Mouse (Mus musculus) kidney, embryonic 16.5 days (tissue): ENCODE results near the gene Zkscan17. TPM values are rescaled to one million over a fixed set of nuclear protein-coding genes. Genes with fewer than 3 reads are reported as not detected.

ENCODE experiments used
- ATAC-seq: fragments of 200-750 bp; cut with Nextera tagmentation; 2 replicates; pipeline ENCODE4 v1.8.0; 2017; ENCODE audit warnings: moderate TSS enrichment; ENCODE audit not compliant: low FRiP score, low TSS enrichment
- H3K27ac ChIP-seq: fragments of 300-500 bp; sonication (generic); 2 replicates; pipeline ENCODE4 v1.5.1; 2014; ENCODE audit warnings: low read length
- H3K27me3 ChIP-seq: fragments of 300-500 bp; sonication (generic); 2 replicates; pipeline ENCODE4 v1.6.1; 2014; ENCODE audit warnings: low read length, control low read depth, mixed read lengths; ENCODE audit not compliant: insufficient read depth
- H3K36me3 ChIP-seq: fragments of 300-500 bp; sonication (generic); 2 replicates; pipeline ENCODE4 v1.6.1; 2014; ENCODE audit warnings: low read length, control low read depth, mixed read lengths; ENCODE audit not compliant: insufficient read depth
- H3K4me1 ChIP-seq: fragments of 300-500 bp; sonication (generic); 2 replicates; pipeline ENCODE4 v1.6.1; 2014; ENCODE audit warnings: low read length, control low read depth, mixed read lengths; ENCODE audit not compliant: insufficient read depth
- H3K4me2 ChIP-seq: fragments of 300-500 bp; sonication (generic); replicated peaks from 2 replicates; pipeline ENCODE4 v1.6.1; 2014; ENCODE audit warnings: low read depth, low read length
- H3K4me3 ChIP-seq: fragments of 300-500 bp; sonication (generic); 2 replicates; pipeline ENCODE4 v1.5.1; 2014; ENCODE audit warnings: mild to moderate bottlenecking, low read length
- H3K9ac ChIP-seq: fragments of 300-500 bp; sonication (generic); replicated peaks from 2 replicates; pipeline ENCODE4 v1.6.1; 2014; ENCODE audit warnings: low read length
- H3K9me3 ChIP-seq: fragments of 300-500 bp; sonication (generic); 2 replicates; pipeline ENCODE4 v1.6.1; 2016; ENCODE audit warnings: low read length, control low read depth
- WGBS: fragments of 180-500 bp; shearing (Covaris S2); extraction: QIAGEN DNeasy Blood & Tissue Kit; methylation state at CpG from one replicate; pipeline ENCODE4 v1.1.7; 2014; 5-methylcytosine and 5-hydroxymethylcytosine counted together
- polyA plus RNA-seq: library from polyadenylated mRNA; unstranded; fragments of >200 nt; fragmentation: Nextera tagmentation; extraction: Ambion mirVana; gene quantifications from 2 replicates; pipeline ENCODE4 v1.2.1, GENCODE M21; 2015

The Zkscan17 gene
- polyA plus RNA-seq, 1 experiment from 2014 or later = 29.1 TPM

- Histone ChIP-seq H3K27me3 (no peaks in the 10 kb centered on the region), H3K4me2 (no peak overlapping the region), H3K36me3 (no peaks in the 10 kb centered on the region), H3K27ac (no peak overlapping the region), H3K9me3 (no peaks in the 10 kb centered on the region), H3K4me1 (no peaks in the 10 kb centered on the region), H3K9ac (no peak overlapping the region), H3K4me3 (no peak overlapping the region)
- 66% methylated on average over 6 of the region's 6 CpGs for WGBS
- no peak for ATAC-seq
Observed at GRCm38 (mm10) chr11:59477240-59477639, 49.3 kb downstream of the Zkscan17 start.

- H3K27ac ChIP-seq = peak within 1 kb of the TSS; percentile 82
- no peaks in the 10 kb centered on the region for H3K27me3 ChIP-seq
- ATAC-seq = peak; percentile 88
- H3K4me2 ChIP-seq = peak within 1 kb of the TSS; percentile 91
- no peaks in the 10 kb centered on the region for H3K36me3 ChIP-seq
- no peaks in the 10 kb centered on the region for H3K9me3 ChIP-seq
- H3K4me1 ChIP-seq = 0 out of 2 replicates have a peak, but pooled peaks cover 8% of the 10 kb centered on the region
- peak within 1 kb of the TSS; percentile 94 for H3K9ac ChIP-seq
- H3K4me3 ChIP-seq = peak within 1 kb of the TSS; percentile 92
- WGBS = 0% methylated on average over 19 of the region's 19 CpGs
Observed at GRCm38 (mm10) chr11:59472326-59472677, 54.2 kb downstream of the Zkscan17 start, which contains the start of gene Zfp867. TSS of gene Zfp867 (minus strand) at chr11:59472474.

GRCm38 (mm10) chr11:59471413-59472325, 54.9 kb downstream of the Zkscan17 start:
- no peaks in the 10 kb centered on the region for H3K9me3 ChIP-seq
- peak overlapping the region; percentile 82 for H3K27ac ChIP-seq
- peak overlapping the region; percentile 94 for H3K9ac ChIP-seq
- 3% methylated on average over 37 of the region's 37 CpGs for WGBS
- no peaks in the 10 kb centered on the region for H3K27me3 ChIP-seq
- H3K4me2 ChIP-seq = peak overlapping the region; percentile 91
- H3K4me3 ChIP-seq = peak overlapping the region; percentile 92
- peak; percentile 78 for ATAC-seq
- H3K4me1 ChIP-seq = 0 out of 2 replicates have a peak, but pooled peaks cover 8% of the 10 kb centered on the region
- H3K36me3 ChIP-seq = no peaks in the 10 kb centered on the region

GRCm38 (mm10) chr11:59460459-59460858, 66.1 kb downstream of the Zkscan17 start:
- no peak overlapping the region for H3K27ac ChIP-seq
- H3K9me3 ChIP-seq = peaks cover 20% of the 10 kb centered on the region
- 96% methylated on average over 2 of the region's 2 CpGs for WGBS
- H3K36me3 ChIP-seq = peaks cover 48% of the 10 kb centered on the region
- no peak for ATAC-seq
- no peak overlapping the region for H3K9ac ChIP-seq
- no peaks in the 10 kb centered on the region; the same call in 1 of the 2 replicates for H3K4me1 ChIP-seq
- H3K4me2 ChIP-seq = no peak overlapping the region
- no peak overlapping the region for H3K4me3 ChIP-seq
- H3K27me3 ChIP-seq = no peaks in the 10 kb centered on the region

GRCm38 (mm10) chr11:59458973-59459372, 67.6 kb downstream of the Zkscan17 start:
- Histone ChIP-seq H3K9me3 (peaks cover 15% of the 10 kb centered on the region), H3K9ac (no peak overlapping the region), H3K4me2 (no peak overlapping the region), H3K27ac (peak overlapping the region; percentile 3; the same call in 1 of the 2 replicates), H3K4me3 (no peak overlapping the region), H3K4me1 (no peaks in the 10 kb centered on the region; the same call in 1 of the 2 replicates), H3K36me3 (peaks cover 51% of the 10 kb centered on the region), H3K27me3 (no peaks in the 10 kb centered on the region)
- WGBS = 40% methylated on average over 5 of the region's 5 CpGs
- peak; percentile 92 for ATAC-seq

- no peak overlapping the region for H3K27ac ChIP-seq
- no peak overlapping the region for H3K4me2 ChIP-seq
- H3K4me1 ChIP-seq = no peaks in the 10 kb centered on the region; the same call in 1 of the 2 replicates
- H3K9me3 ChIP-seq = no peaks in the 10 kb centered on the region
- 92% methylated on average over 2 of the region's 2 CpGs for WGBS
- no peak overlapping the region for H3K4me3 ChIP-seq
- no peaks in the 10 kb centered on the region for H3K27me3 ChIP-seq
- ATAC-seq = no peak
- H3K9ac ChIP-seq = no peak overlapping the region
- H3K36me3 ChIP-seq = peaks cover 45% of the 10 kb centered on the region
Observed at GRCm38 (mm10) chr11:59456891-59457290, 69.7 kb downstream of the Zkscan17 start.

- Histone ChIP-seq H3K9me3 (no peaks in the 10 kb centered on the region), H3K27me3 (no peaks in the 10 kb centered on the region), H3K9ac (no peak overlapping the region), H3K4me2 (no peak overlapping the region), H3K4me3 (no peak overlapping the region), H3K36me3 (peaks cover 43% of the 10 kb centered on the region), H3K4me1 (peaks cover 2% of the 10 kb centered on the region; the same call in 1 of the 2 replicates), H3K27ac (no peak overlapping the region)
- 95% methylated on average over 2 of the region's 2 CpGs for WGBS
- ATAC-seq = no peak
Observed at GRCm38 (mm10) chr11:59456346-59456745, 70.2 kb downstream of the Zkscan17 start.

- Histone ChIP-seq H3K36me3 (peaks cover 34% of the 10 kb centered on the region), H3K27ac (peak within 1 kb of the TSS; percentile 87), H3K4me1 (peaks cover 17% of the 10 kb centered on the region), H3K4me3 (peak within 1 kb of the TSS; percentile 87), H3K4me2 (peak within 1 kb of the TSS; percentile 73), H3K9me3 (no peaks in the 10 kb centered on the region), H3K27me3 (no peaks in the 10 kb centered on the region), H3K9ac (peak within 1 kb of the TSS; percentile 87)
- WGBS = 71% methylated on average over 4 of the region's 4 CpGs
- ATAC-seq = no peak
Observed at GRCm38 (mm10) chr11:59451086-59451485, 75.5 kb downstream of the Zkscan17 start, which contains the start of gene Snap47. TSS of gene Snap47 (minus strand) at chr11:59451186.

GRCm38 (mm10) chr11:59450230-59450771, 76.2 kb downstream of the Zkscan17 start:
- Histone ChIP-seq H3K27me3 (no peaks in the 10 kb centered on the region), H3K4me2 (peak overlapping the region; percentile 73), H3K36me3 (peaks cover 28% of the 10 kb centered on the region), H3K4me1 (peaks cover 17% of the 10 kb centered on the region), H3K4me3 (peak overlapping the region; percentile 87), H3K9ac (peak overlapping the region; percentile 87), H3K27ac (peak overlapping the region; percentile 87), H3K9me3 (no peaks in the 10 kb centered on the region)
- WGBS = under 1% methylated on average over 38 of the region's 38 CpGs
- peak; percentile 66 for ATAC-seq
